Mouse (Mus musculus): ENCODE measurements around the gene Nlrp9b.

DNA sequence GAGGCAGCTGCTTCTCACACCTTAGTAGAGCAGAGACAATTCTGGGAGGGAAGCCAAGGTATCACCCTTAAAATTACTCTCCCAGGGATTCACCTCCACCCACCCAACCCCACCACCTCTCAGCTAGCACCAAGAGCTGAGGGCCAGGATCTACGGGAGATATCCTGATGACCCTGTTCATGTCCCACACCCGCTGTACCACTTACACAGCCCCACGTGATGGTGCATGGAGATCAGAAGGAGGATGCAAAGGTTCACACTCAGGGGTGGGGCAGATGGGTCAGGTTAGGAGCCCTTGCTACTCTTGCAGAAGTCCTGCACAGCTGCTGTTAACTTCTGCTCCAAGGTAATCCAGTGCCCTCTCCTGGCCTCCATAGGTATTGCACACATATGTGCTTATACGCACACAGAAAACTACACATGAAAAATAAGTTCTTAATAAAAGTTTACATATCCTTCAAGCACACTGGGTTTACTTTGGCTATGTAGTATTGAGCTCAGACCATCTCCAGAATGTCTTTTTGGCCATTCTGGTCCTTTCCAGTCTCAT is 21.6 kb upstream of the Nlrp9b start:
- TF ChIP-seq CTCF (IDR thresholded peaks at IDR 0.05; ENCODE audit: control insufficient read depth, insufficient read depth, low read length) (no peak), POLR2A (IDR thresholded peaks at IDR 0.05; ENCODE audit: borderline replicate concordance, control insufficient read depth, low read depth, low read length) (no peak)

Data from bone marrow, adult 2 months (tissue).